Mouse (Mus musculus) v-Abl transformed pro-B cells (cell line): ENCODE results near the gene Bloc1s1.

ENCODE experiments used
- in situ Hi-C, 2 experiments: fragments of 400-800 bp; cut with MboI; formaldehyde crosslinking; loops; one replicate each; pipeline ENCODE4 v1.15.1; 2025; ENCODE audit not compliant: unreplicated experiment in 2 of 2

Gene Bloc1s1

GRCm38 (mm10) chr10:128923935-128924334, at the start of gene Bloc1s1:
TSS of gene Bloc1s1 (minus strand) at chr10:128924035.
- in situ Hi-C loops, result no loop called here

DNA sequence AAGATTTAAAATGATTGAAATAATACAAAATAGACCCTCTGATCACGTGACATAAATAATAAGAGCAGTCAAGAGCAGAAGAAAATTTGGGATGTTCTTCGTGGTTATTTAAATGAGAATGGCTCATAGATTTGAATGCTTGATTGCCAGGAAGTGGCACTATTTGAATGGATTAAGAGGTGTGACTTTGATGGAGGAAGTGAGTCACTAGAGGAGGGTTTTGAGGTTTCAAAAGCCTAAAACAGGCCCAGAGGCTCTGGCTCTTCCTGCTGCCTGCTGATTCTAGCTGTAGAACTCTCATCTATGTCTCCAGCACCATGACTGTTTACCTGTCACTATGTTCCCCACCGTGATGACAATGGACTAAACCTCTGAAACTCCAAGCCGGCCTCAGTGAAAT, 49.0 kb upstream of the Bloc1s1 start:
- in situ Hi-C loops, result loop anchor here in 1 of 2 experiments (10.0 kb wide), 1 partner anchor 128 kb away; no protein-coding TSS in a partner anchor

DNA sequence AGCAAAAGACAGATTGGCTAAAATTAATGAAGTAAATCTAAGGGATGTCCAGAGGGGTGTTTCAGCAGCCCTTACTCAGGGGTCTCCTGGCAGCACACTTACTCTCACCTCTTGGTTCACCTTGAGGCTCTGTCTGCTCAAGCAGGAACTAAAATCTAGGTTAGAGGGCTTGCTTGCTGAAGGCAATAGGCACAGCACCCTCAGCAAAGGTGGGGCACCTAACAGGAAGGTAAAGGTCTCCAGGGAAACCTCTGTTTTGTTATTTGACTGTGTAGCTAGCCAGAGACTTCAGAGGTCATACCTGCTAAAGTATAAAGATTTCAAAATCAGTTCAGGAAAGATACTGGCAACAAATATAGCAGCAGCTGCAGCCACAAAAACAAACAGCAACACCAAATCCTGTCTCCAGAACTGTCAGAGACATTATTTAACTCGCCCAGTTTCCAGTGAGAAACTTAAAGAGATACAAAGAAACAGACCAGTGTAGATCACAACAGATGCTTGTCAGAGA, 47.0 kb upstream of the Bloc1s1 start:
- in situ Hi-C loops, result loop anchor here in 1 of 2 experiments (10.0 kb wide), 1 partner anchor 126 kb away; no protein-coding TSS in a partner anchor

DNA sequence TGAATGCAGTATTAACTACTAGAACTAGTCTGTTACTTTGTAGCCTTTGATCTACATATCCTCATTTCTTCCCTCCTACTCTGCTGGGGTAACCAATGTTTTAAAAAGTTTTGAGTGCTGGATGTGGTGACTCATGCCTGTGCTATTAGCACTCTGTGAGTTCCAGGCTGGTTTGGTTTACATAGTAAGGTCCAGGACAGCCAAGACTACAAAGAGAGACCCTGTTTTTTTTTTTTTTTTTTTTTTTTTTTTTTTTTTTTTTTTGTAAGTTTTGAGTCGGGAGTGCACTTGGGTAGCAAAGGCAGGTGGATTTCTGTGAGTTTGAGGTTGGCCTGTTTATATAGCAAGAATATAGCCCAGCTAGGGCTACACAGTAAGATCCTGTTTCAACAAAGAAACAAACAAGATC, 44.5 kb upstream of the Bloc1s1 start:
- in situ Hi-C loops, result no loop called here

GRCm38 (mm10) chr10:128965871-128966270, 42.0 kb upstream of the Bloc1s1 start:
- in situ Hi-C loops, result no loop called here

DNA sequence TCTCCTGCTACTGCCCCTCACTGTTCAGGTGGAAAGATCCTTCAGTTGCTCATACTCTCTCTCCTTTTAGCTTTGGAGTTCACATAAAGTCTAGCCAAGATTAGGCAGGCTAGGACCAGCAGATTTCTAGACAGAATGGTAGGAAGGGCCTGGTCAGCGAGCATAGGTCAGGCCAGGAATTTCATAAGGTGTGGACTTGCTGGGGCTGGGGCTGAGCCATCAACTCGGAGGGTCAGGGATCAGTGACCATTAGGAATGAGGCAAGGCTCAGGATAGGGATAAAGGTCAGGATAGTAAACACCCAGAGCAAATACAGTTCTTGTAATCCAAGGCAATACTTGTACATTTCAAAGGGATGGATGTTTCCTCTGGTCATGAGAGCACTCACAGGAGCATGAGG, 41.1 kb upstream of the Bloc1s1 start:
- in situ Hi-C loops, result no loop called here

GRCm38 (mm10) chr10:128960590-128961584, 37.1 kb upstream of the Bloc1s1 start, which contains the start of gene Mettl7b:
TSS of gene Mettl7b (minus strand) at chr10:128960988.
- in situ Hi-C loops, result no loop called here

DNA sequence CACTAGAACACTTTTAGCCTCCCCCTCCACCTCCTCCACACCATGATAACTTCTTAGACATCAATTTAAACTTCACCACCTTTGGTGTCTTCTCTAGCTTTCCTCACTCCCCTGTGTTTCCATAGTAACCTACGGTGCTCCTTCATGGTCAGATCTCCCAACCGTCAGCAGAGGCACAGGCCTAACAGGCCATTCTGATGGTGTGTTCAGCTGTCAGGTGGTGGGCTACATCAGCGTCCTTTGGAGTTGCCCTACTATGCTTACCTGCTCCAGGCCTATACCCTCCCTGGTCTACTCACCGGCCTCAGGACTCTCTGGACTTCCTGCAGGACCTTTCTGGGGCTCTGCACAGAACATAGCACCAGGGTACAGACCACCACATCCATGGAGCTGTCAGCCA, 36.3 kb upstream of the Bloc1s1 start:
- in situ Hi-C loops, result no loop called here

DNA sequence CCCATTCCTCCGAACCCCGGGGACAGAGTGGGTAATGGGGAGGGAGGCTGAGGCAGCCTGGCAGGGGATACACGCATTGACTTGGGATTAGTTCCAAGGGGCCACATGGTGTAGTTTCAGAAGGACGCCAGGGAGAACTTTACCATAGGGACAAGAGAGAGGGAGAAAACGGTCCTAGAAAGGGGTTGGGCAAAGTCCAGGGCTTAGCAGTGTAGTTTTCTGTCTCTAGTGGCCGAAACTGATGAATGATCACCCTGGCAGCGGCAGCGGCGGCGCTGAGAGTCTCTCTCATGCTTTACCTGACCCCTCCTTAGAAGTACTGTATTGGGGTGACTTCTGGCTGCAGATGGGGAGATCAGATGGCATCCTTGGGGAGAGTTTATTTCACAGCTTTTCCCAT, 34.5 kb upstream of the Bloc1s1 start:
- in situ Hi-C loops, result no loop called here

GRCm38 (mm10) chr10:128950208-128950887, 26.5 kb upstream of the Bloc1s1 start:
- in situ Hi-C loops, result no loop called here

DNA sequence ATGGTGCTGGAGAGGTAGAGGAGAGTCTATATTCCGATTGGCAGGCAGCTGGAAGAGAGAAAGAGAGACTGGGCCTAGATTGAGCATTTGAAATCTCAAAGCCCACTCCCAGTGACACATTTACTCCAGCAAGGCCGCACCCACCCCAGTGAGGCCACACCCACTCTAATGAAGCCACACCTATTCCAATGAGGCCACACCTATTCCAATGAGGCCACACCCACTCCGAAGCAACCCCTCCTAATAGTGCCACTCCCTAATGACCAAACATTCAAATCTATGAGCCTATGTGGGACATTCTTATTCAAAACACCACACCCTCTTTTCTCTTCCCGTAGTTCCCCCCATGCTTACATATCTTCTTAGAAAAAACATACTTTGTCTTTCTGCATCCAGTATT, 23.7 kb upstream of the Bloc1s1 start:
- in situ Hi-C loops, result no loop called here

- in situ Hi-C loops, result no loop called here
These were observed 21.8 kb upstream of the Bloc1s1 start for GRCm38 (mm10) chr10:128945675-128946074.

GRCm38 (mm10) chr10:128940475-128941061, 16.7 kb upstream of the Bloc1s1 start:
- in situ Hi-C loops, result no loop called here

DNA sequence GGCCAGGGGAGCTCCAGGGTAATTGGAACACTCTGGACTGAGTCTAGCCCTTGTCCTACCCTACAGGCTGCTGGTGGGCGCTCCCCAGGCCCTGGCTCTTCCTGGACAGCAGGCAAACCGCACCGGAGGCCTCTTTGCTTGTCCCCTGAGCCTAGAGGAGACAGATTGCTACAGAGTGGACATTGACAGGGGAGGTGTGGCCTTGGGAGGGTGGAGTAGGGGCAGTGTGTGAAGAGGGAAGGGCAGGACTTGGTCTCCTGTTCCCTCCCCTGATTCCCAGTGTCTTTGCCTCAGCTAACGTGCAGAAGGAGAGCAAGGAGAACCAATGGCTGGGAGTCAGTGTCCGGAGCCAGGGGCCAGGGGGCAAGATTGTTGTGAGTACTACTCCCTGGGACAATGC, 15.1 kb upstream of the Bloc1s1 start:
- in situ Hi-C loops, result no loop called here

GRCm38 (mm10) chr10:128938457-128938856, 14.6 kb upstream of the Bloc1s1 start:
- in situ Hi-C loops, result no loop called here

GRCm38 (mm10) chr10:128937756-128938390, 14.0 kb upstream of the Bloc1s1 start:
- in situ Hi-C loops, result no loop called here

DNA sequence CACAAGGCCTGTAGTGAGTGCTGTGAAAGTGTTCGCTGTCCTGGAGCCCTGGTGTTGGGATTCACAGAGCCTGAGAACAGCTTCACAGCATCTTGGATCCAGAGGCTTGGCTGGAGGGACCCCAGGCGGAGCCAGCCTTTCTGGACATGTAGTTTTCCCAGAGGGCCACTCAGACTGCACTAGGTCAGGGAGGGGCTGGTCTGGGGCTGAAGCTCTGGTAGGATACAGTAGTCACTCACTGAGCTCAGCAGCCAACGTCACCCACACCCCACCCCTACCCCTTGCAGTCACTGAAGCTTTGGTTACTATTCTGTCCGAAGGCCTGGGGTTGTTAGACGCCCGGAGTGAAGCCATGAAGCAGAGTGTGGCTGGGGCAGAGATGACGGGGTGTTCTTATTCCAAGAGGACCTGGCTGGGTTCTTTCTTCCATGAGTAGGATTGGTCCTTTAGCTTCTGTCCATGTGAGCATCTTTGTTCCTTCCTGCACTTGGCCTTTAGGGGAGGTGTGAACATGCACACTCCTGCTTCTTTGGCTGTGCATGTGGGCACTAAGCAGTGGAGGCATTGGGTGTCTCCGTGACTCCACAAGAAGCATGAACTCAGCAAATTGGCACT, 12.1 kb upstream of the Bloc1s1 start:
- in situ Hi-C loops, result no loop called here

GRCm38 (mm10) chr10:128934997-128935787, 11.4 kb upstream of the Bloc1s1 start:
- in situ Hi-C loops, result no loop called here
